Mouse (Mus musculus) embryonic stem cell, embryonic (primary cell): ENCODE results near the gene Cnr2.

Experiments used
- CTCF ChIA-PET, 4 experiments: fragments of 300-600 bp in 2 of 4; fragments of 350-600 bp in 2 of 4; sonication (Branson Sonifier 250); formaldehyde crosslinking; loops; one replicate each; lab custom pipeline; 2022; ENCODE audit warnings: inconsistent platforms in 2 of 4; lab: Charles Lee
- POLR2A ChIA-PET, 4 experiments: fragments of 300-600 bp in 2 of 4; fragments of 350-600 bp in 2 of 4; sonication (Branson Sonifier 250); formaldehyde crosslinking; loops; one replicate each; lab custom pipeline; 2022; ENCODE audit warnings: antibody characterized with exemption in 4 of 4, inconsistent platforms in 1 of 4; lab: Charles Lee

The Cnr2 gene

GRCm38 (mm10) chr4:135928376-135928775 is 33.2 kb downstream of the Cnr2 start:
- CTCF ChIA-PET: interaction anchor here in 2 of 4 experiments (0.6 to 4.7 kb wide), 6 partner anchors 8 to 927 kb away, joined by 3 to 31 read pairs (median 3); partner anchors contain the start of gene Fuca1 (in 2 of the 2)
- POLR2A ChIA-PET: interaction anchor here in 3 of 4 experiments (0.6 to 3.9 kb wide), 14 partner anchors 8 to 125 kb away, joined by 3 to 19 read pairs (median 6); partner anchors contain the start of genes Fuca1 (in 1 of the 3), Hmgcl (in 1 of the 3), Pithd1 (in 1 of the 3) and Rpl11 (in 1 of the 3)

GRCm38 (mm10) chr4:135929405-135929804 is 34.2 kb downstream of the Cnr2 start:
- POLR2A ChIA-PET: interaction anchor here in 3 of 4 experiments (0.6 to 3.9 kb wide), 8 partner anchors 8 to 110 kb away, joined by 3 to 19 read pairs (median 6); partner anchors contain the start of gene Fuca1 (in 2 of the 3)
- CTCF ChIA-PET: interaction anchor here in 3 of 4 experiments (0.6 to 4.7 kb wide), 6 partner anchors 9 to 203 kb away, joined by 3 to 31 read pairs (median 9); partner anchors contain the start of gene Fuca1 (in 2 of the 3)

- ChIA-PET CTCF (interaction anchor here in 3 of 4 experiments (0.6 to 4.7 kb wide), 6 partner anchors 10 to 203 kb away, joined by 3 to 31 read pairs (median 9); partner anchors contain the start of gene Fuca1 (in 2 of the 3)), POLR2A (interaction anchor here in 3 of 4 experiments (0.6 to 3.9 kb wide), 6 partner anchors 9 to 110 kb away, joined by 3 to 19 read pairs (median 8); partner anchors contain the start of gene Fuca1 (in 2 of the 3))
Measured at GRCm38 (mm10) chr4:135929828-135930227, 34.6 kb downstream of the Cnr2 start.

- ChIA-PET POLR2A (interaction anchor here in 2 of 4 experiments (0.8 to 2.2 kb wide), 4 partner anchors 9 to 57 kb away, joined by 3 to 14 read pairs (median 7); partner anchors contain the start of gene Fuca1 (in 2 of the 2)), CTCF (interaction anchor here in 2 of 4 experiments (0.6 to 4.7 kb wide), 6 partner anchors 10 to 128 kb away, joined by 3 to 31 read pairs (median 8); partner anchors contain the start of gene Fuca1 (in 2 of the 2))
Measured at GRCm38 (mm10) chr4:135930239-135930638, 35.0 kb downstream of the Cnr2 start.

- CTCF ChIA-PET: interaction anchor here in 3 of 4 experiments (0.6 to 4.7 kb wide), 10 partner anchors 12 to 337 kb away, joined by 3 to 31 read pairs (median 4); partner anchors contain the start of gene Fuca1 (in 2 of the 3)
- POLR2A ChIA-PET: interaction anchor here (0.6 to 1.4 kb wide), 5 partner anchors 12 to 100 kb away, joined by 3 to 5 read pairs (median 4); partner anchors contain the start of gene Srsf10 (in 1 of the 4)
Measured at GRCm38 (mm10) chr4:135931832-135932231, 36.6 kb downstream of the Cnr2 start.

GRCm38 (mm10) chr4:135934708-135935500 is 39.7 kb downstream of the Cnr2 start:
- CTCF ChIA-PET: interaction anchor here in 3 of 4 experiments (0.5 to 3.8 kb wide), 4 partner anchors 15 to 237 kb away, joined by 3 to 28 read pairs (median 5); partner anchors contain the start of genes Fuca1 (in 2 of the 3) and E2f2 (in 1 of the 3)
- POLR2A ChIA-PET: interaction anchor here in 2 of 4 experiments (0.7 to 5.1 kb wide), 6 partner anchors 8 to 108 kb away, joined by 3 to 22 read pairs (median 6); partner anchors contain the start of gene Fuca1 (in 2 of the 2)

GRCm38 (mm10) chr4:135935502-135935901 is 40.3 kb downstream of the Cnr2 start:
- CTCF ChIA-PET: interaction anchor here in 3 of 4 experiments (0.6 to 2.0 kb wide), 3 partner anchors 15 to 171 kb away, joined by 3 to 17 read pairs (median 7); partner anchors contain the start of gene Fuca1 (in 1 of the 3)
- POLR2A ChIA-PET: interaction anchor here in 2 of 4 experiments (0.7 to 5.1 kb wide), 7 partner anchors 8 to 133 kb away, joined by 3 to 22 read pairs (median 9); partner anchors contain the start of gene Fuca1 (in 2 of the 2)

GRCm38 (mm10) chr4:135938858-135939257 is 43.7 kb downstream of the Cnr2 start:
- POLR2A ChIA-PET: interaction anchor here in 2 of 4 experiments (0.5 to 5.1 kb wide), 21 partner anchors 9 to 587 kb away, joined by 3 to 22 read pairs (median 4); partner anchors contain the start of genes Fuca1 (in 2 of the 2), Srsf10 (in 2 of the 2), Cnr2 (in 1 of the 2) and E2f2 (in 1 of the 2)
- CTCF ChIA-PET: interaction anchor here in 3 of 4 experiments (0.5 to 3.4 kb wide), 19 partner anchors 12 to 272 kb away, joined by 3 to 23 read pairs (median 4); partner anchors contain the start of gene Fuca1 (in 3 of the 3)

GRCm38 (mm10) chr4:135941026-135941425 is 45.8 kb downstream of the Cnr2 start:
- ChIA-PET CTCF (interaction anchor here (0.6 to 2.8 kb wide), 16 partner anchors 12 to 447 kb away, joined by 3 to 20 read pairs (median 4); partner anchors contain the start of gene Fuca1 (in 2 of the 4)), POLR2A (interaction anchor here in 2 of 4 experiments (0.6 to 1.6 kb wide), 7 partner anchors 20 to 112 kb away, joined by 3 to 10 read pairs (median 4); partner anchors contain the start of genes Fuca1 (in 2 of the 2), Cnr2 (in 1 of the 2) and Rpl11 (in 1 of the 2))

- ChIA-PET POLR2A (interaction anchor here in 1 of 4 experiments (0.7 to 9.3 kb wide), 6 partner anchors 17 to 354 kb away, joined by 3 to 71 read pairs (median 4); partner anchors contain the start of genes Fuca1 and Gale), CTCF (interaction anchor here in 1 of 4 experiments (1.4 to 1.7 kb wide), 2 partner anchors 14 to 139 kb away, joined by 3 read pairs; no protein-coding TSS in a partner anchor)
Measured at GRCm38 (mm10) chr4:135942193-135942592, 47.0 kb downstream of the Cnr2 start.

GRCm38 (mm10) chr4:135943389-135943788 is 48.2 kb downstream of the Cnr2 start:
- ChIA-PET POLR2A (interaction anchor here in 3 of 4 experiments (0.6 to 9.3 kb wide), 7 partner anchors 11 to 88 kb away, joined by 3 to 71 read pairs (median 4); partner anchors contain the start of genes Fuca1 (in 1 of the 3), Gale (in 1 of the 3) and Srsf10 (in 1 of the 3)), CTCF (interaction anchor here in 3 of 4 experiments (0.6 to 1.4 kb wide), 9 partner anchors 23 to 215 kb away, joined by 3 to 7 read pairs (median 3); partner anchors contain the start of genes Fuca1 (in 2 of the 3) and Il22ra1 (in 1 of the 3))

GRCm38 (mm10) chr4:135945706-135946105 is 50.5 kb downstream of the Cnr2 start:
- POLR2A ChIA-PET: interaction anchor here in 3 of 4 experiments (0.5 to 9.3 kb wide), 30 partner anchors 9 to 506 kb away, joined by 3 to 71 read pairs (median 4); partner anchors contain the start of genes Fuca1 (in 2 of the 3), Gale (in 2 of the 3), Pnrc2 (in 1 of the 3) and Rpl11 (in 1 of the 3)
- CTCF ChIA-PET: interaction anchor here (0.5 to 2.0 kb wide), 11 partner anchors 8 to 1651 kb away, joined by 3 to 6 read pairs (median 4); partner anchors contain the start of gene Fuca1 (in 2 of the 4)

GRCm38 (mm10) chr4:135946278-135946658 is 51.1 kb downstream of the Cnr2 start, which contains the start of gene Hmgcl:
TSS of gene Hmgcl (plus strand) at chr4:135946448.
- POLR2A ChIA-PET: interaction anchor here in 3 of 4 experiments (0.5 to 9.3 kb wide), 38 partner anchors 9 to 507 kb away, joined by 3 to 71 read pairs (median 4); partner anchors contain the start of genes Fuca1 (in 2 of the 3), Gale (in 2 of the 3), Pnrc2 (in 1 of the 3) and Rpl11 (in 1 of the 3)

GRCm38 (mm10) chr4:135946659-135947301 is 51.6 kb downstream of the Cnr2 start:
- CTCF ChIA-PET: interaction anchor here in 3 of 4 experiments (0.6 to 2.0 kb wide), 11 partner anchors 9 to 1015 kb away, joined by 3 to 6 read pairs (median 4); partner anchors contain the start of gene Fuca1 (in 1 of the 3)

More at GRCm38 (mm10) chr4:135946278-135946658, 51.1 kb downstream of the Cnr2 start, which contains the start of gene Hmgcl:
- CTCF ChIA-PET: interaction anchor here (0.5 to 2.0 kb wide), 15 partner anchors 8 to 1014 kb away, joined by 3 to 6 read pairs (median 4); partner anchors contain the start of gene Fuca1 (in 2 of the 4)

GRCm38 (mm10) chr4:135948142-135948541 is 52.9 kb downstream of the Cnr2 start:
- POLR2A ChIA-PET: interaction anchor here in 3 of 4 experiments (0.5 to 9.3 kb wide), 6 partner anchors 10 to 80 kb away, joined by 3 to 71 read pairs (median 6); partner anchors contain the start of gene Gale (in 1 of the 3)
- CTCF ChIA-PET: interaction anchor here in 3 of 4 experiments (0.5 to 1.6 kb wide), 6 partner anchors 8 to 32 kb away, joined by 3 to 6 read pairs (median 4); partner anchors contain the start of gene Fuca1 (in 1 of the 3)

More at GRCm38 (mm10) chr4:135946659-135947301, 51.6 kb downstream of the Cnr2 start:
- POLR2A ChIA-PET: interaction anchor here in 3 of 4 experiments (0.5 to 9.3 kb wide), 37 partner anchors 8 to 508 kb away, joined by 3 to 71 read pairs (median 4); partner anchors contain the start of genes Fuca1 (in 2 of the 3), Gale (in 2 of the 3), Pnrc2 (in 1 of the 3) and Rpl11 (in 1 of the 3)
